Mouse (Mus musculus) hindbrain, embryonic 14.5 days (tissue): ENCODE data around the gene Rcor3. TPM values are rescaled to one million over a fixed set of nuclear protein-coding genes. Genes with fewer than 3 reads are reported as not detected.

ENCODE experiments used
- ATAC-seq: fragments of 200-750 bp; cut with Nextera tagmentation; 2 replicates; pipeline ENCODE4 v1.8.0; 2017; ENCODE audit warnings: moderate number of reproducible peaks, mild to moderate bottlenecking, moderate TSS enrichment, moderate library complexity; ENCODE audit not compliant: low FRiP score
- DNase-seq: peaks from one replicate; pipeline ENCODE4 v3.0.0-alpha.2; 2015; ENCODE audit warnings: low spot score
- H3K27ac ChIP-seq: fragments of 300-500 bp; sonication (generic); 2 replicates; pipeline ENCODE4 v1.5.1; 2014; ENCODE audit warnings: mild to moderate bottlenecking, moderate library complexity
- H3K27me3 ChIP-seq: fragments of 300-500 bp; sonication (generic); 2 replicates; pipeline ENCODE4 v1.6.1; 2014; ENCODE audit warnings: mild to moderate bottlenecking, low read length, mixed read lengths; ENCODE audit not compliant: control insufficient read depth, insufficient read depth
- H3K36me3 ChIP-seq: fragments of 300-500 bp; sonication (generic); replicated peaks from 2 replicates; pipeline ENCODE4 v1.6.1; 2014; ENCODE audit not compliant: control insufficient read depth, insufficient read depth
- H3K4me1 ChIP-seq: fragments of 300-500 bp; sonication (generic); replicated peaks from 2 replicates; pipeline ENCODE4 v1.6.1; 2014; ENCODE audit warnings: antibody characterized with exemption, low read length, mixed read lengths; ENCODE audit not compliant: control insufficient read depth, insufficient read depth
- H3K4me2 ChIP-seq: fragments of 300-500 bp; sonication (generic); replicated peaks from 2 replicates; pipeline ENCODE4 v1.6.1; 2014; ENCODE audit warnings: mild to moderate bottlenecking, moderate library complexity
- H3K4me3 ChIP-seq: fragments of 300-500 bp; sonication (generic); replicated peaks from 2 replicates; pipeline ENCODE4 v1.5.1; 2014; ENCODE audit warnings: mild to moderate bottlenecking, low read length
- H3K9ac ChIP-seq: fragments of 300-500 bp; sonication (generic); 2 replicates; pipeline ENCODE4 v1.6.1; 2014
- H3K9me3 ChIP-seq: fragments of 300-500 bp; sonication (generic); 2 replicates; pipeline ENCODE4 v1.6.1; 2016; ENCODE audit warnings: low read length; ENCODE audit not compliant: control insufficient read depth
- WGBS: fragments of 180-500 bp; shearing (Covaris S2); extraction: QIAGEN DNeasy Blood & Tissue Kit; methylation state at CpG from one replicate; pipeline ENCODE4 v1.1.7; 2014; 5-methylcytosine and 5-hydroxymethylcytosine counted together
- polyA plus RNA-seq: library from polyadenylated mRNA; unstranded; fragments of >200 nt; fragmentation: Nextera tagmentation; extraction: Ambion mirVana; gene quantifications from 2 replicates; pipeline ENCODE4 v1.2.1, GENCODE M21; 2014

Gene Rcor3
- polyA plus RNA-seq, 1 experiment from 2014 or later: 36.9 TPM

- Histone ChIP-seq H3K27ac (no peak overlapping the region), H3K36me3 (no peaks in the 10 kb centered on the region), H3K4me2 (no peak overlapping the region), H3K9me3 (no peaks in the 10 kb centered on the region), H3K27me3 (no peaks in the 10 kb centered on the region), H3K4me1 (no peaks in the 10 kb centered on the region), H3K9ac (no peak overlapping the region), H3K4me3 (no peak overlapping the region)
- no peak for ATAC-seq
- 93% methylated on average over 14 of the region's 14 CpGs for whole genome bisulfite sequencing
- DNase-seq: no peak
These were observed 75.2 kb downstream of the Rcor3 start for GRCm38 (mm10) chr1:192062682-192063081.

DNA sequence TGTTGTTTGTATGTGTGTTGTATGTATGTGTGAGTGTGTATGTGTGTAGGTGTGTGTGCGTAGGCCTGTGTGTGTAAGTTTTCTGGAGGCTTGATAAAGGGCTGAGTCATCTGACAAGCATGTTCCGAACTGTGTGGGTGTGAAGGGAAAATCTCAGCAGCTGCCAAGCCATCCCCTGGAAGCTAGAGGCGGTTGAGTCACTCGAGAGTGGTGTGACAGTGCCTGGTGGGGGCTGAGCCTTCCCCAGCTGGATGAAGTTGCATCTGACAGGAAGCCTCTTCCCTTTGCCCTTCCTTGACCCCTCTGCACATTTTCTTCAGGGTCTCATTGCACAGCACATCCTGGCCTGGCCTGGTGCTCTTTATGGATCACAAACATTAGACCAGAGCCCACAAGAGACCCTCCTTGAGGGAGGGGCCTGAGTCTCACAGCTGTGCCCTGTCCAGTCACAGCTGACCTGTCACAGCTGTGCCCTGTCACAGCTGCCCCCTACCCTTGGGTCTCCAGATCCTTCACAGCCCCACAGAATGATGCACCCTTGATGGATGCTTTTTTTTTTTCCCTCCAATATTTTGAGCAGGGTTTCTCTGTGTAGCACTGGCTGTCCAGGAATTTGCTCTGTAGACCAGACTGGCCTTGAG is 76.1 kb downstream of the Rcor3 start:
- Histone ChIP-seq H3K27ac (no peak overlapping the region), H3K36me3 (no peaks in the 10 kb centered on the region), H3K27me3 (no peaks in the 10 kb centered on the region), H3K4me2 (no peak overlapping the region), H3K4me1 (no peaks in the 10 kb centered on the region), H3K9me3 (no peaks in the 10 kb centered on the region), H3K9ac (no peak overlapping the region), H3K4me3 (no peak overlapping the region)
- no peak for ATAC-seq
- no peak for DNase-seq
- WGBS: 94% methylated on average over 4 of the region's 4 CpGs

DNA sequence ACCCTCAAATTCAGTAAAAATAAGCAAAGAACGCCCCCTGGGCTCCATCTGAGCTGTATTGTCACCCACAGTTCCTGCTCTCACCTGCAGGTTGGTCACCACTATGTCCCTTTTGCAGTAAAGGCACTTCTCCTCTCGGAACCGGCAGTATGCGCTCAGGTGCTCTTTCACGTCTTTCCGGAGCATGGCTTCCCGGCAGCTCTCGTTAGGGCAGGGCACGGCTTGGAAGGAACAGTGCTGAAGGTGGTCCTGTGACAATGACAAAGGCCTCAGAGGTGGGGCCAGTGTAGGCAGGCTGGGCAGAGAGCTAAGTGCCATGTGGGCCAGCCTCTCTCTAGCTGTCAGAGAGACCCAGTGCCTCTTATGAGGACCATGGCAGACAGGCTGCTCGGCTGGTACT is 79.0 kb downstream of the Rcor3 start:
- WGBS: 87% methylated on average over 10 of the region's 10 CpGs
- H3K9ac ChIP-seq: no peak overlapping the region
- no peaks in the 10 kb centered on the region for H3K4me1 ChIP-seq
- H3K27ac ChIP-seq: no peak overlapping the region
- ATAC-seq (no peak), DNase-seq (no peak)
- H3K27me3 ChIP-seq: no peaks in the 10 kb centered on the region
- no peak overlapping the region for H3K4me2 ChIP-seq
- no peaks in the 10 kb centered on the region for H3K36me3 ChIP-seq
- H3K9me3 ChIP-seq: no peaks in the 10 kb centered on the region
- no peak overlapping the region for H3K4me3 ChIP-seq

- Histone ChIP-seq H3K9me3 (no peaks in the 10 kb centered on the region), H3K36me3 (no peaks in the 10 kb centered on the region), H3K27ac (no peak overlapping the region), H3K4me1 (no peaks in the 10 kb centered on the region), H3K4me2 (no peak overlapping the region), H3K9ac (no peak overlapping the region), H3K27me3 (no peaks in the 10 kb centered on the region), H3K4me3 (no peak overlapping the region)
- DNase-seq: no peak
- 62% methylated on average over 3 of the region's 3 CpGs for WGBS
- no peak for ATAC-seq
These were observed 84.1 kb downstream of the Rcor3 start for GRCm38 (mm10) chr1:192053726-192054125.

DNA sequence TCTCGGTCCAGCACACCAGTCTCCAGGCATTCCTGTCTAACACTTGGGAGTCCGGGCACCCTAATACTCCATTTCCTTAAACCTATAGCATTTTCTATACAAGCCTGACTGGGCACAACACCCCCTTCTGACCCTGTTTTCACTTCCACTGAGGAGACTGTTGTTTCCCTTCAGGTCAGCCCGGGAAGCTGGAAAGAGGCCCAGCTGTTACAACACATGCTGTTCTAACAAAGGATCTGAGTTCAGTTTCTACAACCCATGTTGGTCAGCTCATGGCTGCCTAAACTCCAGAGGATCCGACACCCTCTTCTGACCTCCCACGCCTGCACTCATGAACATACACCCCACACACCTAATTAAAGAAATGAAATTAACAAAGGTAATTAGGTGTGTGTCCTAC is 84.9 kb downstream of the Rcor3 start:
- Histone ChIP-seq H3K9ac (no peak overlapping the region), H3K4me3 (no peak overlapping the region), H3K36me3 (no peaks in the 10 kb centered on the region), H3K9me3 (no peaks in the 10 kb centered on the region), H3K27ac (no peak overlapping the region), H3K4me2 (no peak overlapping the region), H3K4me1 (no peaks in the 10 kb centered on the region), H3K27me3 (no peaks in the 10 kb centered on the region)
- no peak for DNase-seq
- no peak for ATAC-seq
- WGBS: 84% methylated on average over 5 of the region's 5 CpGs

DNA sequence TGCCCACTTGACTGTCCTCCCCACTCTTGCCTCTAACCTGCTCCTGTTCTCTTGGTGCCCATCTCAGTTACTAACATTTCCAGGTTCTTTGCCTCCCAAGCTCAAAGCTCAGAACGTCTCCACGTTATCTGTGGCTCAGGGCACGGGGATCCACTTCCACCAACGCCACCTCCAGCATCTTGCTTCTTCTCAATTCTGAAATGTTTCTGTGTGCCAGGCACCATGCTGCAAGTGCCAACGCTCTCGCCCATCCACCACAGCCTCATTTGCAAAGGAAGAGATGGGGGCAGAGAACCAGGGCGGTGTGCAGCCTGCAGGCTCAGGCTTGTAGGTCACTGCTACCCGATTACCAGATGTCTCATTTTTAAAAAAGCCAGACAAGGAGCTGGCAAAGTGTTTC is 85.4 kb downstream of the Rcor3 start:
- H3K4me1 ChIP-seq: no peaks in the 10 kb centered on the region
- no peaks in the 10 kb centered on the region for H3K36me3 ChIP-seq

More for the DNA sequence above, 85.4 kb downstream of the Rcor3 start:
- Histone ChIP-seq H3K4me2 (no peak overlapping the region), H3K27ac (no peak overlapping the region), H3K9me3 (no peaks in the 10 kb centered on the region), H3K9ac (no peak overlapping the region), H3K27me3 (no peaks in the 10 kb centered on the region), H3K4me3 (no peak overlapping the region)
- 93% methylated on average over 8 of the region's 8 CpGs for WGBS
- ATAC-seq: no peak
- DNase-seq: no peak

Other genes with a start within 250 kb of the Rcor3 start
- gene Slc30a1, start 231.3 kb downstream of the Rcor3 start, polyA plus RNA-seq: 3.5 and 3.7 TPM in 2 replicates
- 2.6 and 5.3 TPM in 2 replicates for gene Rd3, start 160.7 kb downstream of the Rcor3 start, polyA plus RNA-seq
- gene Traf5, start 45.5 kb downstream of the Rcor3 start, polyA plus RNA-seq: 1.8 and 2.9 TPM in 2 replicates
- gene Kcnh1, start 52.7 kb upstream of the Rcor3 start, polyA plus RNA-seq: 2.8 and 3.7 TPM in 2 replicates